In genomic region chr10:116410826-116411225, GRCm38 (mm10) we compare ENCODE assay signal across 12 mouse cellular contexts.
"Had no signal": no experiment of that assay in that cellular context is flagged by ENCODE, and none has a peak within 500 bp of the region (broad histone marks: within the 10 kb centered on the region; RNA-seq: fewer than 3 reads in every experiment).

No protein-coding gene starts in this region.

- H3K9me3 ChIP-seq: liver, embryonic 12.5 days; midbrain, embryonic 10.5 days had no signal

- H3K4me3 ChIP-seq: liver, embryonic 12.5 days; midbrain, embryonic 10.5 days; neural tube, embryonic 12.5 days had no signal

- H3K27ac ChIP-seq: liver, embryonic 12.5 days; midbrain, embryonic 10.5 days; neural tube, embryonic 12.5 days had no signal

- H3K4me2 ChIP-seq: liver, embryonic 12.5 days; lung, embryonic 14.5 days; neural tube, embryonic 12.5 days had no signal

- H3K4me1 ChIP-seq: liver, embryonic 12.5 days; midbrain, embryonic 10.5 days; neural tube, embryonic 12.5 days had no signal

- ATAC-seq: liver, embryonic 12.5 days had no signal

- DNase-seq: kidney, postnatal 36 days; layer of hippocampus, adult 9-11 months; layer of hippocampus, postnatal 36 days; lung, embryonic 14.5 days; lung, postnatal 10 days; lung, postnatal 4 days; midbrain, embryonic 14.5 days; thymus, adult 18-20 months; thymus, postnatal 25 days had no signal

- H3K9ac ChIP-seq: liver, embryonic 12.5 days; lung, embryonic 14.5 days; neural tube, embryonic 12.5 days had no signal

- H3K27me3 ChIP-seq: liver, embryonic 12.5 days; neural tube, embryonic 12.5 days had no signal

- H3K36me3 ChIP-seq: liver, embryonic 12.5 days; midbrain, embryonic 10.5 days had no signal
